Mouse (Mus musculus): ENCODE data around the gene Olfr704.
"Not testable (repeated sequence)": the region's sequence is repeated elsewhere in the genome, so short reads cannot be mapped to it uniquely, and the experiment has no call there.

Gene Olfr704

DNA sequence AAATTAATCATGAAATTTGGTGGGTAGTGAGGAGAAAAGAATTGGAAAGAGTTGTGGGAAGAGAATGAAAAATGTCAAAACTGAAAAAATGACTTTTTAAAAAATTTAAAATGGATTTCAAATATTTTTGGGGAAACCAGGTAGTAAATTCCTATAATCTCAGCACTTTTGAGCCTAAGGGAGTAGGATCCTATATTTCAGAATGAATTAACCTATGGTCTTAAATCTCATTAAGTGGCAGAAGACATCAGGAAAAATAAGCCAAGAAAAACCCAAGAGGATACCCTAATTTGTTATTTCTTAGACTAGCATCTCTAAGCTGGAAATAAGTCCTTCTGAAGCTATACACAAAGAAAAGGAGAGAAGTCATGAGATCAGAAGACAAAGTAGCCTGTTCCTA lies at the start of gene Olfr704:
Gene Olfr704 (plus strand): TSS at position 301 of the 400 bp plus-strand sequence.
- DNase-seq (ENCODE audit: low spot score in 2 of 2), result no peak

DNA sequence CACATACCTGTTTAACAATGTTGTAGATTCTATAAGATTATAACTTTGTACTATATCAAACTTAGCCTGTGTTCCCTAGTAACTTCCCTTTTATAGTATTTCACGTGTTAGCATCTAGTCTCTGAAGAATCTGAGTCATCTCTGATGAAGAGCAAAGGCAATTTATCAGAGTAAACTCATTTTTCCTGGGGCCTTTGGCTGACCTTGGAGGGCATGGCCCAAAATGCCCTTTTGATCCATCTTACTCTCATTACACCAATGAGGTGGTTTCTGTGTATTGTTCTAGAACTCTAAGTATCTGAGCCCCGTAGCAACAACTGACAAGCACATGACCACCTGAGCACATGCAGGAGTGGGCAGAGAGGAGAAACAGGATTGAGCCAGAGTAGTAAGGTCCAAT lies 49.2 kb upstream of the Olfr704 start, which contains the start of gene Olfr701:
Gene Olfr701 (plus strand): TSS at position 301 of the 400 bp plus-strand sequence.
- DNase-seq (ENCODE audit: low spot score in 2 of 2), result no peak

DNA sequence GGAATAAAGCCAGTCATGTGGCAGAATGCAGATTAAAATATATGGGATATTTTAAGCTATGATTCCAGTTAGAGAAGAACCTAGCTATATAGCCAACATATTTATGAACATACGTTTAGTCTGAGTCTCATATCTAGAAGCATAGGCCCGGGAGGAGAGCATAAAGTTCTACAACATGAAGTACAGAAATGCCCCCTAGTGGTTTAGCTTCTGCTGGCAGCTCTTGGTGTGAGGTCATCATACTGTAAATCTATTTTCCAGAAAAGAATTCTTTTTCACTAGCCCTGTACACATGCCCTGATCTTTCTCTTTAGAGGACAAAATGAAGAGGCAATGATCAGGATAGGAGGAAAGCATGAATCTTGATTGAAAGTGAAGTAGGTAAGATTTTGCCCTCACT lies 47.2 kb upstream of the Olfr704 start:
- DNase-seq (ENCODE audit: low spot score in 2 of 2), result no peak

DNA sequence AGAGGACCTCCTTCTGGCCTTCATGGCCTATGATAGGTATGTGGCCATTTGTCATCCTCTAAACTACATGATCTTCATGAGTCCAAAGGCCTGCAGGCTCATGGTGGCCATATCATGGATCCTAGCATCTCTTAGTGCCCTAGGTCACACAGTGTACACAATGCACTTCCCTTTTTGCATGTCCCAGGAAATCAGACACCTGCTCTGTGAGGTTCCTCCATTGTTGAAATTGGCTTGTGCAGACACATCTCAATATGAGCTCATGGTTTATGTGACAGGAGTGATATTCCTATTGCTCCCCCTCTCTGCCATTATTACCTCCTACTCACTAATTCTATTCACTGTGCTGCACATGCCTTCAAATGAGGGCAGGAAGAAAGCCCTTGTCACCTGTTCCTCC lies 44.6 kb upstream of the Olfr704 start:
- no peak for DNase-seq (ENCODE audit: low spot score in 2 of 2)

DNA sequence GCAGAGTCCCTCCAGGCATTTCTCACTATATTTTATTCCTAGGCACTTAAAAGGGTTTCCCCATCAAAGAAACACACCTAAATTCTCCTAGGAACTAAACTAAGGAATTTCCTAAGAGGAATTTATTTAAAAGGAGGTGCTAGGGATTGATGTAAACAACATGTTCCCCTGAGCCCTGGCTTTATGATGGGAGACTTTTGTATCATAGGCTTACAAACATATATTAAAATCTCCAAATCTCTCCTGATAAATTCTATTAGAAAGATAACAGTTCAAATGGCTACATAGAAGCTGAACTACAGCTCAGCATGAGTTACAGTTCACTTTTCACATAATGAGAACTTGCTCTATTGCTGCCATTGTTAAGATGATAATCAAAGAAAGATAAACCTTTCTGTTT lies 29.2 kb upstream of the Olfr704 start, which contains the start of gene Olfr702:
Gene Olfr702 (minus strand): TSS at position 101 of the 400 bp plus-strand sequence.
- DNase-seq (ENCODE audit: low spot score in 2 of 2), result no peak

DNA sequence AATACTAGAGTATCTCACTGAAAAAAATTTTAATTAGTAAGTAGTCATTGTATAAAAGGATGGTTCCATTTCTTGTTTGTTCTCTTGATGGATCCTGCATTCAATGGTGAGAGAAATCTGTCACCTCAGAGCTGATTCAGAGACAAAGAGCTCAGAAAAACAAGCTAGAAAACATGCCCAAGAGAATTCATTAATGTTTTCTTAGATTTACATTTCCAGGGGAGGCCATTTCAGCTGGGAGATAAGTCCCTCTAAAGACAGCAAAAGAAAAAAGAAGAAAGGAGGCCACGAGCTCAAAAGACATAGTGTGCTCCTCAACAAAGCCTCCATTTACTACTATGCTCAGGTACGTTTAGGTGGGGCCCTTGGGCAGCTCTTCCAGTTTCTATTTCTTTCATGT lies 19.9 kb upstream of the Olfr704 start, which contains the start of gene Olfr703:
Gene Olfr703 (plus strand): TSS at position 301 of the 400 bp plus-strand sequence.
- DNase-seq (ENCODE audit: low spot score in 2 of 2), result no peak

DNA sequence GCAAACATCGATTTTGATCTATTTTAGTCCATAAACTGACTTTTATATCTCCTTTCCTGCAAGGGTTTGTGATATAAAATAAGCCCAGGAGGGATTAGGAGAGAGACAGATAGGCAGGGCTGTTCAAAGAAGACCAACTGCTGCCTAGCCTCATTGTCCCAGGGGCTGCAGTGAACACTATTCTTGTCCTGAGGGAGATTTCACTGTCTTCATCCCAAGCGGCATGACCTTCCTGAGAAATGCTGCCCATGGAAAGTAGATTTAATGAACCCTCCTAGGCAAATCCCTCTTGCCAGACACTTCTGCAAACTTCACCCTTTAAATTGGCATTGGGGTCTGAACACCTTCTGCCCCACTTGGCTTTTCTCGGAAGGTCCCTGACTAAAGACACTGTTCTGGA lies 13.8 kb downstream of the Olfr704 start, which contains the start of gene Olfr705:
Gene Olfr705 (minus strand): TSS at position 101 of the 400 bp plus-strand sequence.
- DNase-seq (ENCODE audit: low spot score in 2 of 2), result no peak

DNA sequence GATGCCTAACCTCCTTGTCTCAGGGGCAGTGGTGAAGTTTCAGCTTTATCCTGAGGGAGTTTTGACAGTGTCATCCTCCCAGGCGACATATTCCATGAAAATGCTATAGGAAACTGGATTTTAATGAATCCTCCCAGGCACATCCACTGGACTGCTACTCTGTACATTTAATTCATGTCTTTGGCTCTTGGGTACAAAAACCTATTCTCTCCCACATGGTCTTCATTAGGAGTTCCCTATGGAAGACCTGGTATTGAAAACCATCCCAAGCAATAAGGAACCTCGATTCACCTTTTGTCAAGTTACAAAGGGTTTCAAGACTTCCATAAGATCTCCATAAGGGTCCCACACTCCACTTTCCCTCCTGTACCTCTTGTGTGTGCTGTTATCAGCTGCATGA lies 25.1 kb downstream of the Olfr704 start, which contains the start of gene Olfr706:
Gene Olfr706 (minus strand): TSS at position 101 of the 400 bp plus-strand sequence.
- DNase-seq (ENCODE audit: low spot score in 2 of 2), result no peak

DNA sequence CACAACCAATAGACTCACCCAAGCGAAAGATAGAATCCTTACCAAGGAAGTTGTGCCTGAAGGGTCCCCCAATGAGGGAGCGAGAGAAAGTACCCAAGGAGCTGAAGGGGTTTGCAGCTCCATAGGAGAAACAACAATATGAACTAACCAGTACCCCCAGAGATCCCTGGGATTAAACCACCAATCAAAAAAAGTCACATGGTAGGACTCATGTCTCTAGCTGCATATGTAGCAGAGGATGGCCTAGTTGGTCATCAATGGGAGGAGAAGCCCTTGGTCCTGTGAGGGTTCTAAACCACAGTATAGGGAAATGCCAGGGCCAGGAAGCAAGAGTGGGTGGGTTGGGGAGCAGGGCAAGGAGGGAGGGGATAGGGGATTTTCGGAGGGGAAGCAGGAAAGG lies 38.2 kb downstream of the Olfr704 start, which contains the start of gene Olfr707:
Gene Olfr707 (minus strand): TSS at position 101 of the 400 bp plus-strand sequence.
- DNase-seq (ENCODE audit: low spot score in 2 of 2), result not testable (repeated sequence)

DNA sequence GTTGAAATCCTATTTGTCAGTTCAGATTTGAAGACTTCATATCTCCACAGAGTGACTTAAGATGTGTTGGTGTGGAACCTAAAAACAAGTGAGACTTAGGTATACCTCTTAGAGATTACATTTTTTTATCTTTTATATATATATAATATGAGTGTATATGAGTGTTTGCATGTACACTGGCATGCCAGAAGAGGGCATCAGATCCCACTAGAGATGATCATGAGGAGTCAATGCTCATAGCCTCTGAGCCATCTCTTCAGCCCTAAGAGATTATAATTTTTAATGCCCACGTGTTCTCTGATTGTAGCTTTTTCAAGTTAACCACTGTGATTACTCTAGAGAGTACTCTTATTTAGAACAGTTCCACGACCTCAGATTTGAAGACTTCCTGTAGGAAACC lies 44.7 kb downstream of the Olfr704 start, which contains the start of gene Olfr1532-ps1:
Gene Olfr1532-ps1 (plus strand): TSS at position 326 of the 400 bp plus-strand sequence.
- DNase-seq (ENCODE audit: low spot score in 2 of 2), result no peak

All from urinary bladder, postnatal 36 days (tissue).